Mouse (Mus musculus) induced T-regulatory cell, adult 2 months (primary cell): ENCODE data around the gene Neurod2.

Experiments
- DNase-seq: peaks from one replicate; pipeline ENCODE4 v3.0.0-alpha.2; 2012; ENCODE audit warnings: low read depth

Gene Neurod2

DNA sequence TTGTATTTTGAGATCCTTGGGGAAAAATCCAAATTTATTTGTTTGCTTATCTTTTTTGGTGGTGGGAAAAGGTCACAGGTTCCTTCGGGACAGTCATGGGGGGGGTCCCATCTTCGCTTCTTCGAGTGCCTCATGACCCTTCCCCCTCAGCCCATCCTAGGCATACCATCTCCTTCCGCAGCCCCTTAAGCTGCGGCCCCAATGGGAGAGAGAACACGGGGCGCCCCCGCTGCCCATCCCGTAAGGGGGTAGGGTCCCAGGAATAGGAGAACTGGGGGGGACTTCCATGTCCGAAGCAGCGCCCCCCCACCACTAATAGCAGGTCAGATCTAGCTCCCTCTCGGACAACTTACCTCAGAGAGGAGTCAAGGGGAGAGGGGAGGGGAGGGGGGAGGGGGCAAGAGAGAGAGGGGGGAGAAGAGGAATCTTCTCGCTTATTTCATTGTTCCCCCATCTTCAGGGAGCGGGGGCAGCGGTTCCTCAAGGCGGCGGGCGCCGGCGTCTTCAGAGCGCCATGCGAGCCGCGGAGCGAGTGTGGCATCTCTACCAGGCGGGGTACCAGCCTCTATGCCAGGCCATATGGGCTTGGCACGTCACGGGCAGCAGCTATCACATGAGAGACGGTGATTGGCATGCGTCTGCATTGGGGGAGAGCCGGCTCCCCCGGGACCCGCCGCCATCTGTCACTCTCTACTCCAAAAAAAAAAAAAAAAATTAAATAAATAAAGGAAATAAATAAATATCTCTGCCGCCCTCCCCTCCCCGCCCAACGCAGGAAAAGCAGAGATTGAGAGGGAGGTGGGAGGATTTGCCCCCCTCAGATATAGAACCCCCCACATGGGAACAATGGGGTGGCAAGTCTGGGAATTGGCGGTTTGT, at the start of gene Neurod2:
Gene Neurod2 (minus strand): TSS at position 568 of the 879 bp plus-strand sequence.
- DNase-seq, result no peak

DNA sequence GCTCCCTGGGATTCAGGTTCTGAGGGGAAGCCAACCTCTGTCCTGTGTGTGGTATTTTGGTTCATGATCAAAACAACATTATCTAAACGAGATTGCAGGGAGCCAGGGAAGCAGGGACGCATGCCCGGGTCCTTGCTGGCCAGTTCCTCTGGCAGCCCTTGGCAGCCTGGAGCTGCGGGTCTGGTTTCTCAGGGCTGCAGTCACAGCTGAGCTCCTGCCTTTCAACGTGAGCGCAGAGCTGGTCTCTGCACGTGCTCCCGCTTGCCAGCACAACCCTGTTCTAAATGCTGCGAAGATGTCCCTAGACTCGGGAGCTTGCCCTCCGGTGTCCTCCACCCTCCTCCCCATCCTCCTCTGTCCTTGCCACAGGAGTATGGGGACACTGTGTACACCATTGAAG, 48.3 kb upstream of the Neurod2 start:
- DNase-seq, result no peak

DNA sequence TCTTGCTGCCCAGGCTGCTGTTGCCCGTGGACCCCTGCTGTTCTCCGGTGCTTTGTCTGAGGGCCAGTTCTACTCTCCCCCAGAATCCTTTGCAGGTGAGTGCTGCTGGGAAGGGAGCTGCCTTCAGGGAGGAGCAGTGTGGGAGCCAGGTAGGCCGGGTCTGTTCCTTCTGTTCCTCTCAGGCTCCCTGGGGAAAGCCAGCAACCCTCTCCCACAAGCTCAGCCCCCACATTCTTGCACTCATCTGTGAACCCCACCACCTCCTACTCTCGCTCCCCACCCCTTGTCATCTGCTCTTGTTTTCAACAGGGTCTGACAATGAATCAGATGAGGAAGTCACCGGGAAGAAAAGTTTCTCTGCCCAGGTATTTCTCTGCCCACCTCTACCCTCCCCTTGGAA, 47.3 kb upstream of the Neurod2 start:
- no peak for DNase-seq

DNA sequence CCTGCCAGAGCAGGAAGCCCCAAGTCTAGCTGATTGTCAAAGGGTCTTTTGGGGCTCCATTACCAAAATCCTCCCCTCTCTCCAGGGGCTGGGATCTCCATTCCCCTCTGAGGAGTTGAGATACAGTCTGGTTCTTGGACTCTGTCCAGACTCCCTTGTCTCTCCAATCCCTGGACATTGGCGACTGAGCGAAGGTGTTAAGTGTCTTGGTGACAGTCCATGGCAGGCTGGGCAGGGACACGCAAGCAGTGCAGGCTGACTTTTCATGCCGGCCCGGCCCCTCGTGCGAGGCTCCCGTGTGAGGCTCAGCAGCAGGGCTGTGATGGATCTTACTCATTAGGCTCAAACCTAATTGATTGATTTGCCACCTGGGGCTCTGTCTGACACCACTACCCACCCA, 44.8 kb upstream of the Neurod2 start:
- DNase-seq, result no peak

DNA sequence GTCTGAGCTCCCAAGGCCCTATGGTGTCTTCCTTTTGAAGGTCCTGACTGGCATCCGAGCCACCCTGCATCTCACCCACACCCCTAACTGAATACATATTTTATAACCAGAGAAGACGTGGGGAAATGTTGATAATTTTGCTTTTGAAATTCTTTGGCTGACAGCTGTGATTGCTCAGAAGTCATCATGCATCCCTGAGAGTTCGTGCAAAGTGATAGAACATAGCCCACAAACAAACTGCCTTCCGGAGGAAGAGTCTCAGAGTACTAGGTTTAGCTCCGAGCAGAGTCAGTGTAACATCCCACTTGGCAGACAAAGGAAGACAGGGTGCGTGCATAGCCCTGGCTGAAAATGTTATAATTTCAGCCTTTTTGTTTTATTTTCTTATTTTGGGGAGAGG, 43.8 kb upstream of the Neurod2 start:
- DNase-seq, result no peak

DNA sequence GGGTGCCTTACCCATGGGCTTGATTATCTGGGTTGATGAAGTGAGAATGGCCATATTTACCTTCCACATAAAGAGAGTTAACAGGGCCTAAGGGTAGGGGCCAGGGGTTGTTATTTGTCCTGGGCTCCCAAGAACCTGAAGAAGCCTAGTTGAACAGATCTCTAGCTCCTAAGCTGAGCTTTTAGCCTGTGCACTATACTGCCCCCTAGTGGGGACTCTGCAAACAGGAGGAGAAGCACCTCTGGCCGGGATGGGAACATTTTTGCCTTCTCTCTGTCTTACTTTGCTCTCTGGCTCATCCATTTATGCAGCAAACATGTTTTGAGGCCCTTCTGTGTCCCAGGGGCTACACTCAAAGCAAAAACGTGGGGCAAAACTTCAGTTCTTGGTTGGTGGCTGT, 43.0 kb upstream of the Neurod2 start:
- DNase-seq, result peak; percentile 84

DNA sequence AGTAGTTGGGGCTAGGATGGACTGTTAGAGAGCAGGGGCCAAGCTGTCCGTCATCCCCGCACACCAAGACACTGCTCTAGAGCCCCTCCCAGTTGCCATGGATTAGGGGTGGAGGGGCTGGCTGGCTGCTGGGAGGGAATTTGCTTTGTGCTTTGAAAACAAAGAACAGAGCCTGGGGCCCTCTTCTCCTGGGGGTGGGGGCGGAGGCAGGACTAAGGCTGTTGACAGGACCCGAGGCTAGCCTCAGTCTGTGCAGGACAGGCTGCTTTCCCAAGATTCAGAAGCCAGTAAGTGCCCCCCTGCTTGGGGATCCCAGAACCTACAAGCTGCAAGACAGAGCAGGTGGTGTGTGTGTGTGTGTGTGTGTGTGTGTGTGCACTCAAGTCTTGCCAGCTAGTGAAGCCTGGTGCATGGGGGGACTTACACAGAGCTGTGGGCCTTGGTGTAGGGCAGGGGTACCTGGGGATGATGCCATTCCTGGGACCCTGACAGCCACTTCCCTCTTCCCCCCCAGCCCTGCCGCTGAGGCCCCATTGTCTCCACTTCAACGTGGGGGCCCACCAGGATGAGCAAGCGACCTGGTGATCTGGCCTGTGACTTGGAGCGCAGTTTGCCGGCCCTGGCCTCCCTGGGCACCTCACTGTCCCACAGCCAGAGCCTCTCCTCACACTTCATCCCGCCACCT, 42.2 kb upstream of the Neurod2 start:
- no peak for DNase-seq

DNA sequence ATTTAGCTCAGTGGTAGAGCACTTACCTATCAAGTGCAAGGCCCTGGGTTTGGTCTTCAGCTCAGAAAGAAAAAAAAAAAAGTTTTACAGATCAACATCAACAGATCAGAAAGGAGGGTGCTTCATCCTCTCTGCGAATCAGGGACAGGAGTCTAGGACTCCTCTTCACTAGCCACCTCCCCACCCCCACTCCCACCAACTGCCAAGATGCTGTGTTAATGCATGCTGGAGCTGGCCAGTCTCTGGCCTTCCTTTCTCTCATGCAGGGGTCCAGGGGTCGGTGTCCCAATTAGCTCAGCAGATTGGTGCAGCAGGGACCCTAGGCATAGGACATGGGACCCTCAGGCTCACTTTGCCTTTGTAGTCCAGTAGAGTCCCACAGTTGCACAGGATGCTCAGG, 41.1 kb upstream of the Neurod2 start:
- no peak for DNase-seq

DNA sequence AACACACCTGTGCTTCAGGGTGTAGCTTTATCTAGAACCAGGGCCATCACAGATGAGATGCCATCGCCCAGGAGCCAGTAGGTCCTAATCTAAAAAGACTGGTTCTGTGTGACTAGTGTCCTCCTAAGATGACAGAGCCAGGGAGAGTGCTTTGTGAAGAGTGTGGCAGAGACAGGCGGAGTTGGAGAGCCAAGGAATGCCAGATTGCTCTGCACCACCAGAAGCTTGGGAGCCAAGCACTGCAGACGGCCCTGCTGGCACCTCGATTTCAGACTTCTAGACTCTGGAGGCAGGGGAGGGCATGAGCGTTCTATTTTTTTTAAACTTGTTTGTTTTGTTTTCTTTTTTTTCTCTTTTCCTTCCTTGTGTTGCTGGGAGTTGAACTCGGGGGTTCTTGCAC, 39.9 kb upstream of the Neurod2 start:
- DNase-seq, result no peak

DNA sequence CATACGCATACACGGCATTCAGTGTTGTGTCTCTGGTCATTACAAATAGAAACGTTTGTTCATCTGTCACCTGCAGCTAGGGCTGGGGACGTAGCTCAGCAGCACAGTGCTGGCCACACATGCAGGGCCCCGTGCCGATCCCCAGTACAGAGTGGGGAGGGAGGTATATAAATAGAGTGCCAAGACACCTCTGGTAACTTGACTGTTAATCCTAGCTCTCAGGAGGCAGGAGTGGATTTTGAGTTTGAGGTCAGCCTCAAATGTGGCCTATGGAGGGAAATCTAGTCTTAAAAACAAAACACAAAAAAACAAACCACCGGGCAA, 38.4 kb upstream of the Neurod2 start:
- DNase-seq, result no peak

DNA sequence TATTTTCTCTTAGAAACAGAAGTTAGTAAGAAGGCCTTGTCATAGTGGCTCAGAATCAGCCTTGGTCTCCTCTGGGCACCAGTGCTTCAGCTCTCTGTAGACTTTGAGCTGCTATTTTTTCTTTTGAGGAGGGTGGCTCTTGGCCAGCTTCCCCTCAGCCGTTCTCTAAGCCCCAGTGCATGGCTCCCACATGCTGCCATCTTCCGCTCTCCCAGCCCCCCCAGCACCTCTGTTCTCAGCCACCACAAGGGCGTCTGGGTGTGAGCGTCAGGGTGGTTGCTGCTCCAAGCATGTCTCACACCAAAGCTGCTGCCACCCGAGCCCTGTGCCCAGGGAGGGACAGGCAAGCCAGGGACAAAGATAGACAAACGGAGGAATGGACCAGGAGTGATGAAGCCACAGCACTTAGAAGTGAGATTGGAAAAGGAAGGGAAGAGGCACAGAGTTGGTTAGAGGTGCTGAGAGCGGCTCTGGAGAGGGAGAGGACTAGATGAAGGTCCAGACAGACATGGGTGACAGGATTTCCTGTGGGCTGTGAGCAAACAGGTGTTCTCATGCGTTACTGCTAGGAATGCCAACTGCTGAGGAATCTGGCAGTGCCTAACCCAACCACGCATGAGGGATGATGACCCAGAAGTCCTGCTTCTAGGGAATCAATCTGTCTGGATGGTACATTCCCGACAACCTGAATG, 37.9 kb upstream of the Neurod2 start:
- no peak for DNase-seq

DNA sequence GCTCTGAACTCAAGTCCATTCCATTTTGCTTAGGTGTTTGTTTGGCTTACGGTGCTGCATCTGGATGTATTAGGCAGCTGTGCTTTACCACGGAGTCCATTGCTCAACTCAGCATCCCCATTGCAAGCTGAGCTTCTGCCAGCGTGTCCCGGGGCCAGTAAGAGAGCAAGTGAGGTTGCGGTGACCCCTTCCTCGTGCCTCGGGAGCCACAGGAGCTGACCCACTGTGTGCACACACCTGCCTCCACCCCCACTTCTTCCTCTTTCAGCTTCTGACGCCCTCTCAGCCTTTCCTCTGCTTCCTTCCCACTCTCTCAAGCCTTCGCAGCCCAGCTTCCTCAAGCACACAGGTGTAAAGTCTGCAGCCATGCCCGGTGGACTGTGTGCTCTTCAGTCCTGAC, 36.8 kb upstream of the Neurod2 start:
- DNase-seq, result no peak

DNA sequence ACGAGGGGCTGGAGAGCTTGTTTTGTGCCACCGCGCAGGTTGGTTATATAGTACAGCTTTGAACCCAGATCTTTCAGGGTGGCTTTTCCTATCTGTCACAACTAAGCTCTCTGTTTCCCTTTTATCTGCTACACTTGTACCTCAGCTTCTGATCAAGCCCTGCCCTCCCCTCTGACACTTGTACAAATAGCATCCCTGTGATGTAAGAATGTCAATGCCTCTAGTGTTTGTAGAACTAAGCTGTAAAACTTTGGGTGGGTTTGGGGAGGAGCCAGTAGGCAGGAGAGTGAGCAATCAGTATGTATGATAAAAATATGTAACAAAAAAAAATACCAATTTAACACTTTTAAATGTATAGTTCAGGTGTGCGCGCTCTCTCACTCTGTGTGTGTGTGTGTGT, 35.0 kb upstream of the Neurod2 start:
- no peak for DNase-seq

DNA sequence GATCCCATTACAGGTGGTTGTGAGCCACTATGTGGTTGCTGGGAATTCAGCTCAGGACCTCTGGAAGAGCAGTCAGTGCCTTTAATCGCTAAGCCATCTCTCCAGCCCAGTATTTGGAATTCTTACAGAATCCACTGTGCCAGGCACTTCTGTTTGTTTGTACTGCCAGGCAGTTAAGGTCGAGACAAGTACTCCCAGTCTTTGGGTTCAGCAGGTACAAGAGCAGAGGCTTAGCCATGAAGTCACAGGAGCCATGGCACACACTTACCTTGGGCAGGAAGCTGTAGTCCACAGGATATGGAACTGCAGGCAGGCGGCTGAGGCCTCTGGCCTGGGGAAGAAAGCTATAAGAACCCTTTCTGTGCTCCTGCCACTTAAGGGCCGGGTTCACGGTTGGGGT, 34.4 kb upstream of the Neurod2 start:
- no peak for DNase-seq

DNA sequence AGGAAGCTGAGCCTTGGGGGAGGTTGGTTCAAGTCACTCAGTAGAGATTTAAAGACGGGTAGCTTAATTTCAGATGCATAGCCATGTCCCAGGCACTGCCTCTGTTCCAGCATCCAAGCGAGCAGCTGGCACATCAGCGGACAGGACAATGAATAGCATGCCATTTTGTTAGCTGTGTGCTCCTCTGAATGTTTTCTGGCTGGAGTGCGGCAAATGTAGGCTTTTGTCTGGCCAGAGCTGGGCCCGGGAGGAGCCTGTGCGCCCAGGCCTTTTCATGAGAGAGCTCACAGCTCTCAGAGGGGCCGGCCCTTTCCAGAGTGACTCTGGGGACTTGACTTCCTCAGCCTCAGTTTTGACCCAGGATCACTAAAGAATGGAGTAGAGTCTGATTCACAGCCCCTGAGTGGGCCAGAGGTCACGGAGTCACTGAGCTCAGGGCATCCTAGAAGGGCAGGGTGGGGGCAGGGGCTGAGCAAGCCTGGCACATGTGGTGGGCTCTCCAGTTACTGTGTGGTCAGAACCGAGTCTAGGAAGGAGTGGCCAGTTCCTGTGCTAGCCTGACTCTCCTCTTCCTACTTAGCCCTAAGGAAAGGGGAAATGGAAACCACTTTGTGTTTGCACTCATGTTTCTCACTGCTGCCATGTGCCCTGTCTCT, 31.5 kb upstream of the Neurod2 start:
- DNase-seq, result no peak

DNA sequence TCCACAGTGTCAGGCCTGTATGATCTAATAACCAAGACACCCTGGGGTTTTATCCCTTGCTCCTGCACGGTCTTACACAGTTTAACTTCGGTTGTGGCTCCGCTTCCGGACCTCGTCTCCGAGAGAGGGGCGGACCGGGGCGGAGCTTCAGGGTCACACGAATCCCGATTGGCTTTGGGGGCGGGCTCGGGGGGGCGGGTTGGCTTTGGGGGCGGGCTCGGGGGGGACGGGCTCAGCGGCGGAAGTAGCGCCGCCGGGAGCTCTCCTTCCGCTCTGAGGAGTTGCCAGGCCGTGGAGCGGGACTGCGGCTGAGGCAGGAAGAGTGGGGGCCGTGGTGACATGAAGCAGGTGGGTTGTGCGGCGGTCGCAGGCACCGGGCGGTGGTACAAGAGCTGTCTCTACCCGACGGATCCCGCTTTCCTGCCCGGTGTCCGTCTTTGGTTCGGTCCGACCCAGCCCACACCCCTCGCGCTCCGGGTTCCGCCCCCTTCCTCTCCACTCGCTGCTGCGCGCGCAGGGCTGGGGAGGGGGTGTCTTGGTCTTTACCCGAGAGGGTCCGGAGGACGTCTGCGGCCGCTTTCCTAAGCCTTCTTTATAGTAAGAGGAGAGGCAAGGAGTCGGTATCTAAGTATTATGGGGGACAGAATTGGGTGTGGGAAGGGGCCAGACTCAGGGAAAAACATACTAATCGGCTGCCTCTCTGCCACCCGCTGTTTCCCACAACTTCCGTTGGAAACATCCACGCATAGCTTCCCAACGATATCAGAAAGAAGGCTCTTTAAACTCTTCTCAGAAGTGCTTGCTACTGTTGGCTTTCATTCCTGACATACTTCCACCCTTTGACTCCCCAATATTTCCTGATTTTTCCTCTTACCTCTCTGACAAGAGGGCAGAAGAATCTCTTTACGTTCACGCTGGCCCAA, 29.0 kb upstream of the Neurod2 start, which contains the start of gene Stard3:
Gene Stard3 (plus strand): TSS at position 208 of the 923 bp plus-strand sequence.
- peak; percentile 97 for DNase-seq

DNA sequence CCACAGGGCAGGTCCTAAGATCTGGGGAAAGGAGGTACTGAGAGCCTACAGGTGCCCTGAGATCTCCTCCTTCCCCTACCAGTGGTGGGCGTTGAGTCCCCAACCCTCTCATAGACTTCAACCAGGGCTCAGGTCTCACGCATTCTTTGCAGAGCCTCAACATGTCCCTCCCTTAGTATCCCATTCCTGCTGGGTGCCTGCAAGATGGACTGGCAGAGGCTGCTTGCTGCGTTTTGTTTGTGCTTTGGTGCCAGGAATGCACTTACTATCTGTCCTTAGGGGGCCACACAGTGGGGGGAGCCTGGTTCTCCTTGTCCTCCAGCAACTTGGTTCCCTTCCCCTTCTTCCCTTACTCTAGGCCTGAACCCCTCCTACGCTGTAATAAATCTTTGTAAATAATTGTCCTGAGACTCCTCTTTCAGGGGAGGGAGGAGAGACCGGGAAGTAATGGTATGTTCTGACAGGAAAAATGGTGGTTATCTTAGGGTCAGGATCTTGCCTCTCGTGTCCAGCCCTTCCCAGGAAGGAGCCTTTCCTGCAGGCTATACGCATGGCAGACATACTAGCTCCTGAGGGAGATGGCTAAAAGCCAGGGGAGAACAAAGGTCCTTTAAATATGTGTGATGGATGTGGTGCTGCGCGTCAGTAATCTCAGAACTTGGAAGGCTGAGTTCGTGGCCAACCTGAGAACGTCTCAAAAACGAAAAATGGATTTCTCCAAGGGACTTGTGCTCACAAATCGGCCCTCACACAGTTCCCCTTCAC, 28.1 kb upstream of the Neurod2 start:
- DNase-seq, result no peak

DNA sequence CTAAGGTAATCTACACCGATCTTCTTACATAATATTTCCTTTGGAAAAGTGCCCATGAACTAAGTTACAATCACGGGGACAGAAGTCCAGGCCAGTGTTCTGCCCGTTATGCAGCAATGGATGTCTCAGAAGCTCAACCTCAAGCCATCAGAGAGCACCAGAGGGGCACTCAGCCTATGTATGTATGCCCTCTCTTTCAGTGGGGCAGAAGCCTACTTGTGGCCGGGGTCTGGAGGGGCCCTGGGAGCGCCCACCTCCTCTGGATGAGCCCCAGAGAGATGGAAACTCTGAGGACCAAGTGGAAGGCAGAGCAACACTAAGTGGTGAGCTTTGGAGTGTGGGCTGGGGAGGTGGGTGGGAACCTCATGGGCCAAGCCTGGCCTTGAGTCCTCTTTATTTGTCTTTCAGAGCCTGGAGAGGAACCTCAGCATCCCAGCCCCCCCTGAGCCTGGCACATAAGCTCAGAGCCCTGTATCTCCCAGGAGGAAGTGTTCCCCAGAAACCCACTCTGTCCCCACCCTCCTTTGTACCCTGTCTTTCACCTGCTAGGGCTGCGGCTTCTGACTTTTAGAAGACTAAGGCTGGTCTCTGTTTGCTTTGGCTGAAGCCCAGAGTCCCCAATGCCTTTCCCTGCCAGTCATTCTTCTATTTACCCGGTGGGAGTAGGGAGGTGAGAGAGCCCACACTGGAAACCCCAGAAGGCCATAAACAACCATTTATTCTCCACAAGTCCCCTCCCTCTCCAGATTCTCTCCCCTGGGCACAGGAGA, 27.4 kb upstream of the Neurod2 start:
- DNase-seq, result peak; percentile 21

DNA sequence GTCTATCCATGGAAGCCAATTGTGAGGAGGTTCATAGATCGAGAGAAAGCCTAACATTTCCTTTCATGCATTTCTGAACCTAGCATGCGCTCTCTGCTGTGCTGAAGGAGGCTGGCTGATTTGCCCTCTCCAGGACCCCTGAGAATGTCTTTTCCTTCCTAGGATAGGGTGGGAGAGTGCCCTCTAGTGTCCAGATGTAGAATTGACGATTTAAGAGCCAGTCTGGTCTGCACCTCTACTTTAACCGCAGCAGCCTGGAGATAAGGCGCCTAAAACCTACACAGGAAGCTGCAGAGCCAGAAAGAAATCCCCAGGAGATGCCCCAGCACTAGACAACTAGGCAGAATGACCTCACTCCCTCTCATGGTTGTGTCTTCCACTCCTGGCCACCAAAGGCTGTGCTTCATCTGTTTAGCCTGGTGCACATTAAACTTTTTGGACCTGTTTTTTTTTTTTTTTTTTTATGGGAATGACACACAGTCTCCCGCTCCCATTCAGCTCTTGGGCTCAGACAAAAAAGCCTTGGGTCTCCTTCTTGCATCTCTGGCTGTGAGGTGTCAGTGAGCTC, 26.4 kb upstream of the Neurod2 start:
- peak; percentile 90 for DNase-seq
